Mouse (Mus musculus) cerebellum, adult 8-10 months (tissue): ENCODE results near the gene Ndufv1.
"Not testable (repeated sequence)": the region's sequence is repeated elsewhere in the genome, so short reads cannot be mapped to it uniquely, and the experiment has no call there.

ENCODE experiments used
- DNase-seq: peaks from one replicate; pipeline ENCODE4 v3.0.0; 2022

Ndufv1 gene

DNA sequence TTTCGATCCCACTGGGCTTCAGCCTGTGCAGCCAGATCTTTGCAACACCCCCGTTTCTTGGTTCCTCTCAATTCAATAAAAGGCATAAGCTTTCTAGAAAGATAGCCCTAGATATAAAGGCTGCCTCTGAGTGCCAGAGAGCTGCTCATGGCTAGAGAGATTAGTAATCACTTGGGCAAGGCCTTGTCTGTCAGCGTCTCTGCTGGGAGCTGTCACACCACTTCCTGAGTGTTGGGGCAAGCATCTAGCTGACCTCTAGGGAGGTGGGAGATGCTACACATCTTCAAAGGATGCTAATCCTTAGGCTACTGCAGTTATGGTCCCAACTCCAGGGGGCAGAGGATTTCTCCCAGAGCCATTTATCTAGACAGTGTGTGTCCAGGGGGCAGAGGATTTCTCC lies 45.3 kb downstream of the Ndufv1 start:
- no peak for DNase-seq

GRCm38 (mm10) chr19:3966330-3967075 lies 46.1 kb downstream of the Ndufv1 start:
- DNase-seq = no peak

DNA sequence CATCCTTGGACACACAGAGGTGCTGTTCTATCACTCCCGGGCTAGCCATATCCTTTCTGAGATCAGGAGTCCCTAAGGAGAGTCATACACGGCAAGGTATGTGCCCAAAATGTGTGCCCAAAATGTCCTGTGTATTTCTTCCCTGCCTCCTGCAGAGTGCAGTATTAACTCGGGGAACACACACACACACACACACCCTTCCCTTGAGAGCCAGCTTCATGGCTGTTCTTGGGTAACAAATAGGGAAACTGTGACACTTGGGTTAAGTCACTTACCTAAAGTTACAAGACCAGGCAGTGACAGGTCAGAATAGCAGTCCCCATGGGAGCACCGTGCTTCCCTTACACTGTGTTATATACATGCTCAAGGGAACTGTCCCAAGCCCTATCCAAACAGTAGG lies 48.6 kb downstream of the Ndufv1 start:
- DNase-seq = no peak

GRCm38 (mm10) chr19:3962469-3962868 lies 50.1 kb downstream of the Ndufv1 start:
- DNase-seq = no peak

DNA sequence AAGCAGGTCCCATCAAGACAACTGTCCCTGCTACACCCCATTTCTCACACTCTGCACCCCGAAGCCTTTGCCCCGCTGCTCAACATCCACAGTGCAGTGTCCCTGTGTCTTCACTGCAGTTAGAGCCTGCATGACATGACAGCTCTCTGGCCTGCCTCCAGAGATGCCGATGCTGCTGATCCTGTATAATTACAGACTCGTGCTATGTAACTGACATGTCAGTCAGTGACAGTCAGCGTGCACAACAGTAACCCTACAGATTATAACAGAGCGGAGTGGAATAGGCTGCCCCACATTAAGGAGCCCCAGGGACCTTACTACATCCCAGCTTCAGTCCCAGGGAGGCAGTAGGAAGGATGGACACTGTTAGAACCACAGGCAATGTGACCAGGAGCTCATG lies 50.8 kb downstream of the Ndufv1 start:
- DNase-seq = not testable (repeated sequence)

- no peak for DNase-seq
Measured at GRCm38 (mm10) chr19:3960211-3960610, 52.4 kb downstream of the Ndufv1 start.

DNA sequence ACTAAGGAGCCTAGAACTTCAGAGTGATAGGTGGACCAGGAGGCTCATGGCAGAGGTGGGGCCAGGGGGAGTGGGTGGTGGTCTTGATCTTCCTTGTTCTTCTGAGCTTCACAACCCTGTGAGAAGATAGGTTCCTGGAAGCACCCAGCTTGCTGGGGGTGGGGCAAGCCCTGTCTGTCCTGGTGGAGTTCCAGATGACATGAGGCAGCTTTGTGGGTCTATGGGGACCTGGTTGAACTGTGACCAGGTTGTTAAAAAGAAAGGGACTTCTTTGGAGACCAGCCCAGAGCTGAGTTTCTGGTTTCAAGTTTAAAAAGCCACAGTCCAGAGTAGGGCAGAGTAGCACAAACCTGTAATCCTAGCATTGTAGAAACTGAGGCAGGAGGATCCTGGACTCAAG lies 53.6 kb downstream of the Ndufv1 start:
- no peak for DNase-seq

- DNase-seq = no peak
Measured at GRCm38 (mm10) chr19:3958470-3958869, 54.1 kb downstream of the Ndufv1 start, which contains the start of gene Aldh3b3. Aldh3b3 (plus strand) TSS chr19:3958645.
